ENCODE assay signal across 20 mouse cellular contexts in genomic region chr7:96814581-96814980, GRCm38 (mm10).
DNase-seq lines count a peak whose midpoint lies in the region; ATAC-seq lines count a peak whose summit lies in the region.
"Had no signal": no experiment of that assay in that cellular context is flagged by ENCODE, and none has a peak within 500 bp of the region (broad histone marks: within the 10 kb centered on the region; RNA-seq: fewer than 3 reads in every experiment).

No protein-coding gene starts in this region.

- H3K9me3 ChIP-seq in heart, embryonic 16.5 days (replicated peaks; ENCODE audit: control insufficient read depth, low read length), result no peaks in the 10 kb centered on the region
- no peaks in the 10 kb centered on the region for H3K9me3 ChIP-seq in lung, embryonic 15.5 days
- no peaks in the 10 kb centered on the region for H3K9me3 ChIP-seq in stomach, embryonic 15.5 days
- no peaks in the 10 kb centered on the region for H3K9me3 ChIP-seq in hindbrain, embryonic 16.5 days (ENCODE audit: control insufficient read depth, low read length)
- H3K9me3 ChIP-seq: heart, embryonic 12.5 days; hindbrain, embryonic 15.5 days; liver, embryonic 15.5 days; megakaryocyte, embryonic 14.5 days; neural tube, embryonic 12.5 days had no signal

- intact Hi-C loops in heart, postnatal 25 days (cut with DNase I), result no loop called here

- H3K9ac ChIP-seq in heart, embryonic 16.5 days (ENCODE audit: low read length), result no peak overlapping the region
- H3K9ac ChIP-seq in lung, embryonic 15.5 days, result no peak overlapping the region
- no peak overlapping the region for H3K9ac ChIP-seq in stomach, embryonic 15.5 days
- H3K9ac ChIP-seq in hindbrain, embryonic 16.5 days (ENCODE audit: low read depth, low read length), result no peak overlapping the region
- H3K9ac ChIP-seq: heart, embryonic 12.5 days; hindbrain, embryonic 15.5 days; liver, embryonic 15.5 days; neural tube, embryonic 12.5 days had no signal

- H3K27me3 ChIP-seq in heart, embryonic 16.5 days (ENCODE audit: control insufficient read depth, insufficient read depth, low read length), result no peaks in the 10 kb centered on the region
- no peaks in the 10 kb centered on the region for H3K27me3 ChIP-seq in lung, embryonic 15.5 days
- no peaks in the 10 kb centered on the region for H3K27me3 ChIP-seq in stomach, embryonic 15.5 days (replicated peaks)
- no peaks in the 10 kb centered on the region for H3K27me3 ChIP-seq in hindbrain, embryonic 16.5 days (replicated peaks; ENCODE audit: control insufficient read depth, insufficient read depth, low read length)
- H3K27me3 ChIP-seq: heart, embryonic 12.5 days; neural tube, embryonic 12.5 days had no signal

- H3K4me3 ChIP-seq in heart, embryonic 16.5 days (ENCODE audit: low read length), result no peak overlapping the region
- H3K4me3 ChIP-seq in lung, embryonic 15.5 days, result no peak overlapping the region
- no peak overlapping the region for H3K4me3 ChIP-seq in stomach, embryonic 15.5 days (replicated peaks)
- no peak overlapping the region for H3K4me3 ChIP-seq in hindbrain, embryonic 16.5 days (ENCODE audit: low read length)
- H3K4me3 ChIP-seq: heart, embryonic 12.5 days; hindbrain, embryonic 15.5 days; liver, embryonic 15.5 days; megakaryocyte, embryonic 14.5 days; neural tube, embryonic 12.5 days had no signal

- H3K27ac ChIP-seq in heart, embryonic 16.5 days (ENCODE audit: low read length), result peak overlapping the region; percentile 60
- peak overlapping the region; percentile 91 for H3K27ac ChIP-seq in lung, embryonic 15.5 days
- H3K27ac ChIP-seq in stomach, embryonic 15.5 days, result peak overlapping the region; percentile 85
- H3K27ac ChIP-seq in hindbrain, embryonic 16.5 days (ENCODE audit: low read depth, low read length), result no peak overlapping the region
- H3K27ac ChIP-seq: hindbrain, embryonic 15.5 days; liver, embryonic 15.5 days; neural tube, embryonic 12.5 days had no signal

- no peaks in the 10 kb centered on the region for H3K36me3 ChIP-seq in heart, embryonic 16.5 days (ENCODE audit: control insufficient read depth, insufficient read depth)
- no peaks in the 10 kb centered on the region for H3K36me3 ChIP-seq in lung, embryonic 15.5 days
- H3K36me3 ChIP-seq in stomach, embryonic 15.5 days, result no peaks in the 10 kb centered on the region
- H3K36me3 ChIP-seq in hindbrain, embryonic 16.5 days (ENCODE audit: control insufficient read depth, insufficient read depth, low read length), result no peaks in the 10 kb centered on the region
- H3K36me3 ChIP-seq: heart, embryonic 12.5 days; hindbrain, embryonic 15.5 days; liver, embryonic 15.5 days; neural tube, embryonic 12.5 days had no signal

- ATAC-seq in heart, embryonic 16.5 days (replicated peaks; ENCODE audit: extremely low read depth, insufficient read depth, low FRiP score), result no peak
- ATAC-seq in lung, embryonic 15.5 days (ENCODE audit: borderline replicate concordance, extremely low read depth, low FRiP score, low TSS enrichment), result no peak
- ATAC-seq in inflammation-experienced regulatory T-cells, adult 6 months, result peak; percentile 44
- no peak for ATAC-seq in stomach, embryonic 15.5 days (ENCODE audit: insufficient read depth, low FRiP score, low read depth)
- ATAC-seq in hindbrain, embryonic 16.5 days, result no peak

- no peak for DNase-seq in heart, postnatal 25 days (ENCODE audit: low spot score)
- no peak for DNase-seq in lung, postnatal 10 days
- DNase-seq in thymus, adult 18-20 months, result no peak
- DNase-seq: adrenal gland, postnatal 25 days; cerebellum, adult 9-11 months; gastrocnemius, postnatal 14 days; kidney, postnatal 36 days; layer of hippocampus, postnatal 36 days; left cerebral cortex, postnatal 4 days; right cerebral cortex, postnatal 25 days had no signal

- H3K4me2 ChIP-seq in heart, embryonic 16.5 days (ENCODE audit: low read depth, low read length), result no peak overlapping the region
- H3K4me2 ChIP-seq in lung, embryonic 15.5 days, result no peak overlapping the region
- H3K4me2 ChIP-seq in stomach, embryonic 15.5 days, result no peak overlapping the region
- H3K4me2 ChIP-seq in hindbrain, embryonic 16.5 days (ENCODE audit: low read length), result no peak overlapping the region
- H3K4me2 ChIP-seq: heart, embryonic 12.5 days; hindbrain, embryonic 15.5 days; liver, embryonic 15.5 days; neural tube, embryonic 12.5 days had no signal

- peaks cover 3% of the 10 kb centered on the region; the same call in 1 of the 2 replicates for H3K4me1 ChIP-seq in heart, embryonic 16.5 days (ENCODE audit: control insufficient read depth, insufficient read depth, low read length)
- peaks cover 25% of the 10 kb centered on the region for H3K4me1 ChIP-seq in lung, embryonic 15.5 days
- peaks cover 14% of the 10 kb centered on the region for H3K4me1 ChIP-seq in stomach, embryonic 15.5 days
- no peaks in the 10 kb centered on the region; the same call in 1 of the 2 replicates for H3K4me1 ChIP-seq in hindbrain, embryonic 16.5 days (ENCODE audit: control insufficient read depth, insufficient read depth, low read depth, low read length)
